Mouse (Mus musculus) A20 (cell line): ENCODE results near the gene 3110082J24Rik.
A peak's percentile ranks its signal among the peaks of the same experiment; 100 is the strongest.

Experiments used
- DNase-seq: peaks from one replicate; pipeline ENCODE4 v3.0.0-alpha.2; 2011; ENCODE audit warnings: low read depth, low spot score

Gene 3110082J24Rik

DNA sequence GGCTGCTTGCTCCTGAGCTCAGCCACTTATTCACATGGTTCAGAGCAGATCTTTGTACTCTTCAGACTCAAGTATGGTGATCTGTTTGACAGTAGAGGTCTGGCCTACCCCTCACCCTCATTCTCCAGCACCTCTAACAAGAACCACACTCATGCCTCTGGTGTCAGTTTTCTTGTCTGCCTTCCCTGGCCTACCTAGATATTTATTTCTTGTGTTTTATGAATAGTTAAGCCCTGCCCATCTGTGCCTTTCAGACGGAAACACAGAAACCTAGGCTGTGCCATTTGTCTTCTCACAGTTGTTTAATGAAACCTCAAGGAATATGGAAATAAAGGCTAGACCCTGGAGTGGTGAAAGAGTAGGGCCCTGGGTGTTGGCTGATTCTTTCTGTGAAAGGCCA is 12.1 kb upstream of the 3110082J24Rik start:
- DNase-seq: no peak

DNA sequence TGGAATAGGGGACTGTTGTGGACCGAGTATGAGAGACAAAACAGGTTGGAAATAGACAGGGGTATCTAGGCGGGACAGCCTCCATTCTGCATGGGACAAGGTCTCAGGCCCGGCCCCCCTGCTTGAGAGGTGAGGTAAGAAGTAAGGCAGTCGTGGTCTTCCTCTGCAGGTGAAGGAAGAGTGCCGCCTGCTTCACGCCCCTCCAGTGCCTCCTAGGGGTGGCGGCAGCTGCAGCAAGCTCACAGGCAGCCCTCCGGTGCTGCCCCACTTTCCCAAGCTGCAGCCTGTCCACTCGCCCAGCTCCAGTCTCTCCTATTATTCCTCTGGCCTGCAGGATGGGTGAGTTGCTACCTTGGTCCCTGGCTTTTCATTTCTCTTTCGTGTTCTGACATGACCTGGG is 9.8 kb upstream of the 3110082J24Rik start:
- no peak for DNase-seq

DNA sequence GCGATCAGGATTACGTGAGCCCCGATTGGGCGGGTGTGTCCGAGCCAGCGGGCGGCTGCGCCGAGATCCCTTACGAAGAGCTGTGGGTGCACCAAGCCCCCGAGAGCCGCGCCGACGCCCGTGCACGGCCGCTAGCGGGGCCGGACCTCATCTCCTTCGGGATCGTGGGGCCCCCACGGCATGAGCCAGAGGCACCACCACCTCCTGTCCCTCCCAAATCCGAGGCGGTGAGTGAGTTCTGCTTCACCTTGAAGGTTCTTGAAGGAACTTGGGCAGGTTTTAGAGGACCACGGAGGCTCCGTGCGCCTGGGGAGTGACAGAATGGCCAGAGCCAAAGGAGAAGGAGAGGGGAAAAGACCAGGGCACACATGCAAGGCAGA is 8.9 kb upstream of the 3110082J24Rik start:
- no peak for DNase-seq

DNA sequence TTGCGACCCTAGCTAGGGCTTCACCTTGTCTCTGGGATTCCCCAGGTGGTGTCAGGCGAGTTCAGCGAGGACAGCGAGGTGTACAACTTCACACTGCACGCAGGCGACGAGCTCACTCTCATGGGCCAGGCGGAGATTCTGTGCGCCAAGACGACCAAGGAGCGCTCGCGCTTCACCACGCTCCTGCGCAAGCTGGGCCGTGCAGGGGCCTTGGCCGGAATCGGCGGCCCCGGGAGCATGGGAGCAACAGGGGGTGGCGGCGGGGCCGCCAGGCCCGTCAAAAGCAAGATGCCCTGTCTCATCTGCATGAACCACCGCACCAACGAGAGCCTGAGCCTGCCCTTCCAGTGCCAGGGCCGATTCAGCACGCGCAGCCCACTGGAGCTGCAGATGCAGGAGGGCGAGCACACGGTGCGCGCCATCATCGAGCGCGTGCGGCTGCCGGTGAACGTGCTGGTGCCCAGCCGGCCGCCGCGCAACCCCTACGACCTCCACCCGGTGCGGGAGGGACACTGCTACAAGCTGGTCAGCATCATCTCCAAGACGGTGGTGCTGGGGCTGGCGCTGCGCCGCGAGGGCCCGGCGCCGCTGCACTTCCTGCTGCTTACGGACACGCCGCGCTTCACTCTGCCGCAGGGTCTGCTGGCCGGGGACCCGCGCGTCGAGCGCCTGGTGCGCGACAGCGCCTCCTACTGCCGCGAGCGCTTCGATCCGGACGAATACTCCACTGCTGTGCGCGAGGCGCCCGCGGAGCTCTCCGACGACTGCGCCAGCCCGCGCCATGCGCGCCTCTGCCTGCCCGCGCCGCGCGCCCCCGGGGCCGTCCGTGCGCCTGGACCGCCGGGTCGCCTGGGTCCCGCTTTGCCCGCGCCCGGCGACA is 8.2 kb upstream of the 3110082J24Rik start:
- DNase-seq: peak; percentile 82

DNA sequence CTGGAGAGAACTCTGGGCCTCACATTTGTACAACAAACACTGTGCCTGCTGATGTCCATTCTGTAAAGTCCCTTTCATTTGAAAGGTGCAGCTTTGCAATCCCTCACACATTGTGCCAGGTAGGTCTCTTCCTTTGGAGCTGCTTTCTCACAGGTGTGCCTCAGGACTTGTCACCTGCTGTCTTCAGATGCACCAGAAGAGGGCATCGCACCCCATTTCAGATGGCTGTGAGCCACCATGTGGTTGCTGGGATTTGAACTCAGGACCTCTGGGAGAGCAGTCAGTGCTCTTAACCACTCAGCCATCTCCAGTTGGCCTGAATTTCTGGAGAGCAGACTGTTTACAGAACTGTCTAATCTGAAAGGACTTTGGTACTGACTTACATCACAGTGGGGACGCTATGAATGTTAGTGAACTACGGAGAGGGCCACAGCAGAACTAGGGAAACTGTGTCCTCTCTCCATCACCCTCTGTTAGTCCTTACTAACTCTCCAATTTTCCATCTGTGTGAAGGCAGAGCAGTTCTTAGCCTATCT is 6.7 kb upstream of the 3110082J24Rik start:
- peak; percentile 26 for DNase-seq

DNA sequence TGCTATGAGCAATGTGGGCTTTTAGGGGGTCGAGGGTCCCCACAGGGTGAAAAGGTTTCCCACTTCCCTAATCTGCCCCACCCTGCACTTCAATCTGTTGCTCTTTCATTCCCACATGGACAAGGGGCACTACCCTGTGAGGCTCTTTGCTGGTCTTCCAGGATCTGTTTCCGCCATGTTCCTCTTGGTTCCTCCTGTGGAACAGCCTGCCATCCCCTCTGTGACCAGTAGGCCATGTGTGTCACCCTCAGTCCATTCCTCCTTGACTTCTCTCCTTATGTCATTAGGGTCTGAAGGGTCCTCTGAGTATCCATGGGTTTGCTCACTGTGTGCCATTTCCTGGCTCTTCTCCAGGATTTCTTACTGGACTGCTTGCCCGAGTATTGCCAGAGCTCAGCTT is 5.9 kb upstream of the 3110082J24Rik start:
- DNase-seq: no peak

DNA sequence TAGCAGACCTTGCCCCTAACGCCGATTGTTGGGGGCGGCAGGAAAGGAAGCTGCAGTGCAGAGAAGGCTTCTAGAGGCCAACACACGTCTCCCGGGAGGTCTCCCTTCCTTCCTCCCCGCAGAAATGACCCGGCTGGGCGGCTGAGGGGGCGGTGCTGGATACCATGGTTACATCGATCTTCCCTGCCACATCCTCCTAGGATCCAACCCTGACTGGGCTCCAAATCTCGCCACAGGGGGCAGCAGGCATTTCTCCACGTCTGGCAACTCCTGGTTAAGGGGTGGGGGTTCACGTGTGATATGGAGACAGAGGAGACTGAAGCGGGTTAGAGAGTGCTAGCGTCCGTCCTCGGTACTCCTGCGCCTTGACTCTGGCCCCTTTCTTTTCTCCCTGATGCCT is 5.2 kb upstream of the 3110082J24Rik start:
- DNase-seq: no peak

DNA sequence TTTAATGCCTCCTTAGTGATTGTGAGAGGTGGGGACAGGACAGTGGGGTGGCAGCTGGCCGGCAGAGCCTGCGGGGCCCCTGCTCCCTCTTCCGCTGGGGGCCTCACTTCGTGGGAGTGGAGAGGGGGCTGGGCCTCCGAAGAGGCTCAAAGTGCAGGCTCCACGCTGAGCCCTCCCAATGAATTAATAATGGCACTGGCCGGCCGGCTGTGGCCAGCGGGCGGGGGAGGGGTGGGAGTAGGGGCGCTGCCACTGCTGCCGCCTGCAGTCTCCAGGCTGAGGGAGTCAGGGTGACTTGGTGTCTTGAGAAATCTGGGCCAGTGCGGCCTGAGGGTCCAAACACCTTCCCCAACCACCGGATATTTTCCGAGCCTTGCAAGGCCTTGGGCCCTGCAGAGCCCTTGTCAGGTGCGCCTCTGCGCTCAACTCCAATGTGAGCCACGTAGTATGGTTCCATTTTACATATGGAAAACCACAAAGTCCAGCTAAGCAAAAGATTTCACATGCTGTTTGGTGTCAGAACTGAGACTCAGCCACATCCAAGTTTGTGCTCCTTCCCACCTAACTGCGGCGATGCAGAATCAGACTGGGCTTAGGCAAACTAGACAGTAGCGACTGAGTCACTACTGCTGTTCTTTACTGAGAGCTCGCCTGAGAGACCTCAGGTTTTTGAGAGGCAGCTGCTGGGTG is 4.6 kb upstream of the 3110082J24Rik start:
- no peak for DNase-seq

DNA sequence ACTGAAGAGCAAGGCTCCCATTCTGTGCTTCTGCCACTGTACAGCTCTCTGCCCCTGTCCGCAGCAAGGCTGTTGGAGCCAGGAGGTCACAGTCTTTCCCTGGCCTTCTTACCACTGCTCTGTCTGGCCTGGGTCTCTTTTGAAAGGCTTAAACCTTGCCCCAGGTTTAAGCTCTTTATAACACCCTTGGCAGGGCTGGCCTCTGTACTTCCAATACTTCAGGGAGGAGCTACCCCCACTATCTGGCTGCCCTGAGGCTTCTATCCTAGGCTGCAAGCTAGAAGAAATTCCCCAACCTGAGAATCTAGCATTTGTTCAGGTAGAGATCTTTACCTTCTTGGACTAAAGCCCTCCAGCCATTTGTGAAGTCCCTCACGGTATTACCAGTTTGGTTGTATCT is 4.0 kb upstream of the 3110082J24Rik start:
- DNase-seq: no peak

DNA sequence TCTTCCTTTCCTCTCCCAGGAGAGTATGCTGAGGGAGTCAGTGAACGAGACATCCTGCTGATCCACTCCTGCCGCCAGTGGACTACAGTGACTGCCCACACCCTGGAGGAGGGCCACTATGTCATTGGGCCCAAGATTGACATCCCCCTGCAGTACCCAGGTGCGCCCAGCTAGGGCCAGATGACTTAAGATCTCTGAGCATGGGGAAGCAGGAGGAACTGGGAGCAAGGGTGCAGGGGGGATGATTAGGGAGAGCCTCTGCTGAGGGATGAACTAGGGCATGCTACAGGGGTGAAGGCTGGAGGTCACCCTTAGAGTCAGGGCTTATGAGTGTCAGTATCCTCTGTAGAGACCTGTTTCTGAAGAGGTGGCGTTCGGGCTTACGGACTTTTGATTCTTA is 2.3 kb upstream of the 3110082J24Rik start:
- DNase-seq: no peak

DNA sequence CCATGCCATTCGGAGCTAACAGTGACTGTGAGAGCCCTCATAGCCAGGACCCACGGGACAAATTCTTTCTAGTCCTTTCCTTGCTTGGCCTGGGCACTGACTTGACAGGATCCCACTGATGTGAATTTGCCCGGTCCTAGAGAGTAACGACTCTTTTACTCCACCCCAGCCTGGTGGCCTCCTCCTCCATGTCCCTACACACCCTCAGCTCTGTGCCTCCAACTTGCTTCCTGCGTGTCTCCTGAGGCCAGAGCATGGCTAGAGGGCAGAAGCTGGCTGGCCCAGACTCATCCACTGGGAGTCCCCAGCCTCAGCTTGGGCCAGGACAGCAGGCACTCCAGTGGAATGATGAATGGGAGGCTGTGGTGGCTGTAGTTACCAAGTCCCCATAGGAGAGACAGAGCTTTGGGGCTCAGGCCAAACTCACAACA is 1.7 kb upstream of the 3110082J24Rik start:
- no peak for DNase-seq

DNA sequence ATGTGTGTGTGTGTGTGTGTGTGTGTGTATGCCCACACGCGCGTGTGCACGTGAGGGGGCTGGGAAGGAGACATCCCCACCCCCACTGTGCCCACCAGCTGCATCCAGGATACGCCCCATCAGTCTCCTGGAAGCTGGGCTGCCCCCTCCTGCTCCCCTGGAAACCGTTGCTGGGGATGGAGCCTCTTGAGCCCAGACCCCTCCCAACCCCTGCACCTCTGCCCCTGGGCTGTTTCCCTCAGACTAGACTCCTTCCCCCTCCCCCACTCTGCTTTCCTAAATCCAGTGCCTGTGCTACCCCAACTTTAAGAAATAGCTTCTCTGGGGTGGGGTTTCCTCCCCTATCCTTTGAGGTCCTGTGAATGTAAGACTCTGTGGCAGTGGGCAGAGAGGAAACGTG is 1.3 kb upstream of the 3110082J24Rik start:
- no peak for DNase-seq

DNA sequence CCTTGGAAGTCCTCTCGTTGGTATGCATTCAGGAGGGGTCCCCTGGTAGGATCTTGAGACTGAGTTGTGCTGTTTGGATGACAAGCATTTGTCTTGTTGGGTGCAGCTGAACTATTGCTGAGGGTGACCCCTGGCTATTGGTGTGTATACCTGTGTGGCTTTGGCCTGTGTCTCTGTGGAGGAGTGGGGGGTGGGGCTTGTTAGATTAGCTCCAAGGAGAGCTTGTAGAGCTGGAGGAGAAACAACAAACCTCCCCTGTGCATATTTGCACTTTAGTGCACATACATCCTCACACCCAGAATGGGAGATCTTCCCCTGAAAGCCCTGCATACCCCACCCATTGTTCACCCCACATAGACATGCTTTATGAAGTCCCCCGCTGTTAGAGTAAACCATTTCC is 870 bp upstream of the 3110082J24Rik start:
- no peak for DNase-seq

DNA sequence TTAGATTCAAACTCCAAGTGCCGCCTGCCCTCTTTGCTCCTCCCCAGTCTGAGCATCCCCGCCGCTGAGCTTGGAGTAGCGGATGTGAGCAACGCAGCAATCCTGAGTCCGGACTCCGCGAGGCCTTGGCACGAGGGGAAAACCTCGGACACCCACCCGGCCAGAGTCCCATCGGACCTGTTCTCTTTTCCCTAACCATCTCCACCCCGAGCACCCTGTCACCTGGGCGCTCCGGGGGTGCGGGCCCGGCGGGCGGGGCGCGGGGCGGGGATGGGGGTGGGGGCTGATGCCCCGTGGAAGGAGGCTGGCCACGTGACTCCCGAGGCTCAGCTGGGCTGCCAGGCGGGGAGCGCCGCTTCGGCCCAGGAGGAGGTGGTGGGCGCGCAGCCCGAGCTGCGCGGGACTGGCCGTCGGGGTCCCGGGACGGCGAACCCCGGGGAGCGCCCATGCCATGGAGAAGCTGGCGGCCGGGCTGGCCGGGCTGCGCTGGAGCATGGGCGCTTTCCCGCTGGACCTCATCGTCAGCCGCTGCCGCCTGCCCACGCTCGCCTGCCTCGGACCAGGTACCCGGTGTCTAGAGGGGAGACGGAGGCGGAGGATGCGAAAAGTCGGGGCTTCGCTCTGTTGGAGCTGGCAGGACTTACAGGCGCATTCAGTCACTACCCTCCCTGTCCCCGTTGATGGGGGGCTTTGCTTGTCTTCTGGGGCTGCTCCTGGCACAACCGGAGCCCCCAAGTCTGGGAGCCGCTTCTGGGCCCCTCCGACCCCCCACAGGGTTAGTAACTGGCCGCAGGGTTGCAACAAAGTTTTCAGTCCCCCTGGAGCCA is 832 bp downstream of the 3110082J24Rik start, which contains the start of gene Garem2:
Gene Garem2, plus strand, starts transcription at position 321 of the 827 bp plus-strand sequence.
- DNase-seq: no peak

DNA sequence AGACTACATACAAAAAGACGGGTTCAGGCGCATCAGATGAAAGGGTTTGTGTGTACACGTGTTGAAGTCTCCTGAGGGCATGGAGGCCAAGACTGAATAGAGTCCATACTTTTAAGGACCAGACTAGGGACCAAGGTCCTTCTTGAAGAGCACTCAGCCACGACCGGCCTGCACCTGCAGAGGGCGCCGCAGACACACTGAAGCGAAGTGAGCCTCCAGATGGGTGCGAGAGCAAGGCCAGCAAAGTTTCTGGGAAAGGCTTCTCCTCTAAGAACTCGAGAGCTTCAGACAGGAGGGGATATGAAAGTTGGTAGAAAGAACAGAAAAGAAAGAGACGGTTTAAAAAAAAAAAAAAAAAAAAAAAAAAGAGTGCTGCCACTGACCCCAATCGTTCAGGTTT is 1.5 kb downstream of the 3110082J24Rik start:
- no peak for DNase-seq

DNA sequence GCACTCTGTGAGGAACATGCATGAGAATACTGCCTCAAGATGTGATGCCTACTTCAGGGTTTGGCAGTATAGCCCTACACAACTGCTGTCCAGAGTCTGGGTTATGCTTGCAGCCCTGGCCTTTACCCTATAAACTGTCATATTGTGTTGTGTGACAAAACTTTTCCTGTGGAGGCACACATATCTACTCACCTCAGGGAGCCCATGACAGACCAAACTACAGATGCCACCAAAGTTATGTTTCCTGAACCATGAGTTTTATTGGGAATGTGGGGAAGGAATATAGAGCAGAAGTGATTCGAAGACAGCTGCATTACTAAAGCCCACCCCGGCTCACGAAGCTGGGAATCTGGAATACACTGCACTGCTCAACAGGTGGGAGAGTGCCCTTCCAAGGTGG is 2.5 kb downstream of the 3110082J24Rik start:
- DNase-seq: no peak

DNA sequence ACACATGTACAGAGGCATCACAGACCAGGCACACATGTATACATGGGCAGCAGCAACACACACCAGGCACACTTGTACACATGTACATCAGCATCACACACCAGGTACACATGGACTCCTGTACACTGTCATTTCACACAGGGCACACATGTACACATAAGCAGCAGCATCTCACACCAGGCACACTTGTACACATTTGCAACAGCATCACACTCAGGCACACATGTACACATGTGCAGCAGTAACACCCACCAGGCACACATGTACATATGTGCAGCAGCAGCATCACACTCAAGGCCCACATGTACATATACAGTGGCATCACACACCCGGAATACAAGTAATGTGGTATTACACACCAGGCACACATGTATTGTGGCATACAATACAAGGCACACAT is 7.6 kb downstream of the 3110082J24Rik start:
- DNase-seq: no peak

DNA sequence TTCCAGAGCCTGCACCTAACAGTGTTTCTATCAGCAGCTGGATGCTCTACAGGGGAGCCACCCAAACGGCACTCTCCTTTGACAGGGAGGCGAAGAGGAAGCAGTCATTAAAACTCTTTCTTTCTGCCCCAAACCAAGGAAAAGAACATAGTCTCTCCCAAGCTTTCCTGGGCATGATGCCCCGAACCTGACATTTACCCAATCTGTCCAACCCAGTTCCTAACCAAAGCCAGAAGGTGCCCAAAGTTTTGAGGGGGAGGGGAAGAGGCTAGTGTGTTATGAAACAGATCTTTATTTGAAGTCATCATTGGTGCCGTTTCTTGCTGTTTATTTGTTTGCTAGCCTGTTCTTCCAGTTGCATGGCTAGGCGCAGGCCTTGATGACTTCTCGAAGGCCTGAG is 10.2 kb downstream of the 3110082J24Rik start:
- no peak for DNase-seq

DNA sequence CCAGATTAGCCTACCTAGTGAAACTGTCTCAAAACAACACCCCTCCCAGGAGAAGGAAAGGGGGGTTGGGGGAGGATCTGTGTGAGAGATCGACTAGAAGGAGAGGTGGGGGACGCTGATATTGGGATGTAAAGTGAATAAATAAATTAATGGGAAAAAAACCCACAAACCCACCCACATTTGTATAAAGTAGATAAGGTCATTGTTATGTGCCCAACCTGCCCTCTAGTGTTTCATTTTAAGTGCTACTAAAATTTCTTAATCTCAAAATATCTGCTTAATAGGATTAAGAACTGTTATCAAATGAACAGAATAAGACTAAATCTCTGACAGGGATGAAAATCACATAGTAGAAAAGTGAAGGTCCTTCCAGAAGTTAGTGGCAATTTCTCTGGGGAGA is 11.5 kb downstream of the 3110082J24Rik start:
- no peak for DNase-seq

DNA sequence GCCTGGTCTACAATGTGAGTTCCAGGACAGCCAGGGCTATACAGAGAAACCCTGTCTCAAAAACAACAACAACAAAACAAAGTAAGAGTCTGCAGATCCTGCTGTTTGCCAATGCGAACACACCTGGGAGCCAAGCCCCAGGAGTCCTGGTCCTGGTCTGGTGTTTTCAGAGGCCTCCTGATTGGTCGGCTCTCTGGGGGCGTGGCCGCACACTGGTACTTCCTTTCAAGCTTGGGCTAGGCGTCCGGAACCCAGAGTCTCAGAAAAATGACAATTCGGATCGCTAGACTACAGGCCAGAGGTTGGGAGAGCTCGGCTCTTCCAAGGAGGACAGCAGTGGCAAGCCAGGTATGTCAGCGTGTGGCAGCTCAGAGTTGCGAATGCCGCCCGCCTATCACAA is 13.2 kb downstream of the 3110082J24Rik start:
- peak; percentile 56 for DNase-seq

DNA sequence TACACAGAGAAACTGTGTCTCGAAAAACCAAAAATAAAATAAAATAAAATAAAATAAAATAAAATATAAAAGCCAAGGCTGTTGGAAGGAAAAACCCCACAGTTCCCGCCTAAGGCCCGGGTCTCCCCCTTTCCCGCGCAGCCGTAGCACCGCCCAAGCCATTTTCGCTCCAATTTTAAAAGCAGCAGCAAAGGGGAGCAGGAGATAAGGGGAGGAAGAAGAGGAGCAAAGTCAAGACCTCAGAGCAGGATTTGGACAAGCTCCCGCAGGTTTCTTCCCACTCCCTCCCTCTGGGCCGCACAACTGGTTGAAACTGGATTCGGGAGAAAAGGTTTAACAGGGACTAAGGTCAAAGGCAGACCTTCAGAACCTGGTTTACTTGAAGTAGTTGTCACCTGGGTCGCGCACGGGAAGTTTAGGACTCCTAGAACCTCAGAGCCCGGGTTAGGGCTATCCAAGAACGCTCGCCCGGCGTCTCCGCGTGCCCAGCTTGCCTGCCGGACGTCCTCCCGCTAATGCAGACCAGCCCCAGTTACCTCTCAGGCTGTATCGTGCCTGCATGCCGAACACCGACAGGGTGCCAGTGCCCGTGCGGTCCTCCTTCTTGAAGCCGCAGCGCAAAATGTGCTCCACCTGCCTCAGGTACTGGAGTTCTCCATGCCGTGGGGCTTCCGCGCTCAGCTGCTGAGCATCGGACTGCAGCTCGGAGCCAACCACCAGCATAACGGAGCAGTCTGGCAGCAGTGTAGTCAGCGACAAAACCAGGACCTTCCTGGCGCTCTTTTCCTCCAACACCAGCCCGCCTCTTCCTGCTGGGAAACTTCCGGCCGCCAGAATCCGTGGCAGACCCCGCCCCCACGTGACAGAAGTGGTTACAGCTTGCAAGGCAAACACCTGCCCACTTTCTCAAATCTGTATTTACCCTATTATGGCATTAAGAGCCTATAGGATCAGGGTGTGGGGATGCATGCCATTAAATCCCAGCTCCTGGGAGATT is 32.8 kb downstream of the 3110082J24Rik start, which contains the start of gene Tyms:
Gene Tyms, minus strand, starts transcription at position 793 of the 997 bp plus-strand sequence.
- DNase-seq: peak; percentile 88
